Mouse (Mus musculus): ENCODE measurements around the gene Ccdc51. TPM values are rescaled to one million over a fixed set of nuclear protein-coding genes. Genes with fewer than 3 reads are reported as not detected.

Ccdc51 gene
- polyA plus RNA-seq, 1 experiment from 2014 or later, result 13.4 TPM

DNA sequence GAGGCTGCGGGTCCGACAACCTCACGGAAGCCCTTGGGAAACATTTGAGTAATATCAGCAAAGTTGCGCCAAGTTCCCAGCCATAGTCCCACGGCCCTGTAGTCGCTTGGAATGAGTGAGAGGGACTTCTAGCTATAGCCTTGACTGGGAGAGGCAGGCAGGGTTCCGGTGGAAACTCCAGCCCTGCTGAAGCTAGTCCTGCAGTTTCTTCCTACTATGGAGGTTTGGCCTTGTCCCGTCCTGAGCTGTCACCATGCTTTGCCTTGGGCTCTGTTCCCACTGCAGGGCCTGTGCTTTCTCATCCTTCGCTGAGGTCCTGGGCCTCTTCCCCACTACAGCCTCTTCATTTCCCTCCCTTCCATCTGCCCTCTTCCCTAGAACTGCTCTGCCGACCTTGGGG lies 33.9 kb downstream of the Ccdc51 start:
- no peak overlapping the region for H3K4me2 ChIP-seq (ENCODE audit: low read depth)
- no peaks in the 10 kb centered on the region for H3K9me3 ChIP-seq (ENCODE audit: control insufficient read depth, low read length)
- H3K27ac ChIP-seq (ENCODE audit: low read depth, low read length), result no peak overlapping the region
- 95% methylated on average over 10 of the region's 10 CpGs for WGBS
- H3K9ac ChIP-seq (ENCODE audit: low read length), result no peak overlapping the region
- peaks cover 36% of the 10 kb centered on the region for H3K36me3 ChIP-seq (ENCODE audit: control insufficient read depth, insufficient read depth, low read length)
- no peaks in the 10 kb centered on the region for H3K4me1 ChIP-seq (ENCODE audit: control insufficient read depth, insufficient read depth, low read length)
- H3K4me3 ChIP-seq (ENCODE audit: low read depth, low read length), result no peak overlapping the region
- H3K27me3 ChIP-seq (ENCODE audit: control insufficient read depth, insufficient read depth, low read length), result no peaks in the 10 kb centered on the region
- no peak for DNase-seq (ENCODE audit: low spot score)
- ATAC-seq (ENCODE audit: insufficient read depth, low FRiP score, low TSS enrichment), result no peak

DNA sequence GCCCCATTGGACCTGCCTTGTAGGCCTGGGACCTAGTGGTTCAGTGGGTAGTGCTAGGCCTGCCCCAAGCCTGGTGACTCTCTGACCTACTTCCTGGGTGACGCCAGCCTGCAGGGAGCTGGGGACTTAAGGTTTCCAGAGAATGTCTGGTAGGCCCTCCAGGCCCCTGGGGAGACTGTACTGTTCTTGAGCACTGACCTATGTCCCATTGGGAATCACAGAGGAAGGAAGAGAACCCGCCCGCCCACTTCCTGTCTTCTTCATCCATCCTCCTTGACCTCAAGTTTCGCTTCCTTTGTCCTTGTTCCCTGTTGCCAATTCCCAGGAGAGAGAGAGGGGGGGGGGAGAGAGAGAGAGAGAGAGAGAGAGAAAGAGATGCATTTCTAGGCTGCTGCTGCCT lies 35.8 kb downstream of the Ccdc51 start:
- ATAC-seq (ENCODE audit: insufficient read depth, low FRiP score, low TSS enrichment) (no peak), DNase-seq (ENCODE audit: low spot score) (no peak)
- Histone ChIP-seq H3K36me3 (ENCODE audit: control insufficient read depth, insufficient read depth, low read length) (peaks cover 30% of the 10 kb centered on the region), H3K27ac (ENCODE audit: low read depth, low read length) (no peak overlapping the region), H3K4me1 (ENCODE audit: control insufficient read depth, insufficient read depth, low read length) (no peaks in the 10 kb centered on the region), H3K9ac (ENCODE audit: low read length) (no peak overlapping the region), H3K27me3 (ENCODE audit: control insufficient read depth, insufficient read depth, low read length) (no peaks in the 10 kb centered on the region), H3K4me2 (ENCODE audit: low read depth) (no peak overlapping the region), H3K4me3 (ENCODE audit: low read depth, low read length) (no peak overlapping the region), H3K9me3 (ENCODE audit: control insufficient read depth, low read length) (no peaks in the 10 kb centered on the region)
- WGBS, result 92% methylated on average over 4 of the region's 4 CpGs

DNA sequence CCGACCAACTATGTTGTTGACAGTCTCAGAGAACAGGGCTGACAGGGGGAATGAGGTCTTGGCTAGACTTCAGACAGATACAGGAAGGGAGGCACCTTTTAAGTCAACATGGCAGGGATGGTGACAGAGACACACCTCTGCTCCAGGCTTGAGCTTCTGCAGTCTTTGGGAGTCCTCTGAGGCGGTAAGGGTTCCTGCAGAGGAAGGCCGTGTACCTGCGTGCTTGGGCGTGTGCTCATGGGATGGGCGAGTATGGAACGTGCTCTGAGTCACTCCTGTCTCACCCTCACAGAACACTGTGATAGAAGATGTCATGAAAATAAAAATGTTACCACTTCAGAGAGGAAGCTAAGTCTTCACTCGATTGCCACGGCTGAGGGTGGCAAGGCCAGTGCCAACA lies 37.3 kb downstream of the Ccdc51 start:
- no peaks in the 10 kb centered on the region for H3K4me1 ChIP-seq (ENCODE audit: control insufficient read depth, insufficient read depth, low read length)
- H3K9ac ChIP-seq (ENCODE audit: low read length), result no peak overlapping the region
- DNase-seq (ENCODE audit: low spot score), result no peak
- no peak overlapping the region for H3K27ac ChIP-seq (ENCODE audit: low read depth, low read length)
- no peaks in the 10 kb centered on the region for H3K9me3 ChIP-seq (ENCODE audit: control insufficient read depth, low read length)
- H3K27me3 ChIP-seq (ENCODE audit: control insufficient read depth, insufficient read depth, low read length), result no peaks in the 10 kb centered on the region
- WGBS, result 92% methylated on average over 9 of the region's 9 CpGs
- no peak overlapping the region for H3K4me2 ChIP-seq (ENCODE audit: low read depth)
- ATAC-seq (ENCODE audit: insufficient read depth, low FRiP score, low TSS enrichment), result no peak
- H3K4me3 ChIP-seq (ENCODE audit: low read depth, low read length), result no peak overlapping the region
- peaks cover 25% of the 10 kb centered on the region for H3K36me3 ChIP-seq (ENCODE audit: control insufficient read depth, insufficient read depth, low read length)

DNA sequence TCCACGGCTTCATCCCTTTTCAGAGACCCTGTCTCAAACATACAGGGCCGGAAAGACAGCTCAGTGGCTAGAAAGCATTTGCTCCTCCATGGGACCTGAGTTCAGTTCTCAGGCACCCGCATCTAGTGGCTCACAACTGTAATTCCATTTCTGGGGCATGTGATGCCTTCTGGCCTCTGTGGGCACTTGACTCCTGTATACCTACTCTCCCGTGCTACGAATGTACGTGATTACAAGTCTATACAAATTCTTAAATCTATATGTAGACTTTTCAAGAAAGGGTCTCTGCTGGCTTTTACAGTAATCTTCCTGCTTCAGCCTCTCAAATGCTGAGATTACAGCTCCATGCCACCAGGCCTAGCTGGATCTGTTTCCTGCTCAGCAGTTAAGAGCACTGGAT lies 38.7 kb downstream of the Ccdc51 start:
- 93% methylated on average over 6 of the region's 6 CpGs for WGBS
- no peak for DNase-seq (ENCODE audit: low spot score)
- no peaks in the 10 kb centered on the region for H3K4me1 ChIP-seq (ENCODE audit: control insufficient read depth, insufficient read depth, low read length)

DNA sequence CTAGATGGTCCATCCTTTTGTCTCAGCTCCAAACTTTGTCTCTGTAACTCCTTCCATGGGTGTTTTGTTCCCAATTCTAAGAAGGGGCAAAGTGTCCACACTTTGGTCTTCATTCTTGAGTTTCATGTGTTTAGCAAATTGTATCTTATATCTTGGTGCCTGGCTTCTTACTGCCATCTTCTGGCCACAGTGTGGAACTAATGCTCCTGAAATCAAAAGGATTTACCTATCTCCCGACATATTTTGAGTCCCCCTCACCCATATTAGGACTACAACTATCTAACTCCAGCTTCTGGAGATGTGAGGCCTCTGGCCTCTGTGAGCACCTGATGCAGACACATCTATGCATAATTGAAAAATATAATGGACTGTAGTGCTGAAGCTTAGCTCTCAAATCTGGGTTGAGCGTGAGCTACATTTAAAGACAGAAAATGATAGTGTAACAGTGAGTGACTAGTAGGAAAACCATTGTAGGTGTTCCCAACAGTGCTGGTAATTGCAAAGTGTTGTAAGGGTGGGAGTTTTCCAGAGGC lies 40.3 kb downstream of the Ccdc51 start:
- WGBS, result 52% methylated on average over 2 of the region's 2 CpGs
- no peaks in the 10 kb centered on the region for H3K9me3 ChIP-seq (ENCODE audit: control insufficient read depth, low read length)
- DNase-seq (ENCODE audit: low spot score) (no peak), ATAC-seq (ENCODE audit: insufficient read depth, low FRiP score, low TSS enrichment) (no peak)
- no peak overlapping the region for H3K9ac ChIP-seq (ENCODE audit: low read length)
- no peak overlapping the region for H3K4me2 ChIP-seq (ENCODE audit: low read depth)
- H3K4me1 ChIP-seq (ENCODE audit: control insufficient read depth, insufficient read depth, low read length), result no peaks in the 10 kb centered on the region
- H3K27me3 ChIP-seq (ENCODE audit: control insufficient read depth, insufficient read depth, low read length), result no peaks in the 10 kb centered on the region
- H3K4me3 ChIP-seq (ENCODE audit: low read depth, low read length), result no peak overlapping the region
- H3K36me3 ChIP-seq (ENCODE audit: control insufficient read depth, insufficient read depth, low read length), result peaks cover 9% of the 10 kb centered on the region
- no peak overlapping the region for H3K27ac ChIP-seq (ENCODE audit: low read depth, low read length)

More for the DNA sequence above, 38.7 kb downstream of the Ccdc51 start:
- H3K27me3 ChIP-seq (ENCODE audit: control insufficient read depth, insufficient read depth, low read length), result no peaks in the 10 kb centered on the region
- no peak overlapping the region for H3K4me2 ChIP-seq (ENCODE audit: low read depth)
- H3K4me3 ChIP-seq (ENCODE audit: low read depth, low read length), result no peak overlapping the region
- H3K27ac ChIP-seq (ENCODE audit: low read depth, low read length), result no peak overlapping the region
- no peak overlapping the region for H3K9ac ChIP-seq (ENCODE audit: low read length)
- no peak for ATAC-seq (ENCODE audit: insufficient read depth, low FRiP score, low TSS enrichment)
- H3K9me3 ChIP-seq (ENCODE audit: control insufficient read depth, low read length), result no peaks in the 10 kb centered on the region
- peaks cover 16% of the 10 kb centered on the region for H3K36me3 ChIP-seq (ENCODE audit: control insufficient read depth, insufficient read depth, low read length)

DNA sequence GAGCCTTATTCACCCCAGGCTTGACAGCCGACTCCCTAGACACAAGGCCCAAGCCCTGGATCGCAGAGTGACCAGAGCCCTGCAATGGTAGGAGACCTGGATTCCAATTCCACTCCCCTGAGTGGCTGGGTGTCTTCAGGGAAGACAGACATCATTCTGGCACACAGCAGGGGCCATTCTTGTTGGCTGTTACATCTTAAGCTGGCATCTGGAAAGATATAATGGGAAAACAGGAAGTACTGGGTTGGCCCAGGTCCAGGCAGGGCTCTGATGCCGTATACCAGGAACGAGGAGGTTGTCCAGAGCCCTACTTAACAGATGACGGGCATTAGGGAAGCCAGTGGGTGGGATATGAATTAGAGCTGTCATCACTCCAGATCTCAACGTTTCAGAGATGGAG lies 41.0 kb downstream of the Ccdc51 start:
- H3K36me3 ChIP-seq (ENCODE audit: control insufficient read depth, insufficient read depth, low read length), result peaks cover 3% of the 10 kb centered on the region
- H3K4me1 ChIP-seq (ENCODE audit: control insufficient read depth, insufficient read depth, low read length), result no peaks in the 10 kb centered on the region
- H3K4me2 ChIP-seq (ENCODE audit: low read depth), result no peak overlapping the region
- no peak for ATAC-seq (ENCODE audit: insufficient read depth, low FRiP score, low TSS enrichment)
- no peaks in the 10 kb centered on the region for H3K27me3 ChIP-seq (ENCODE audit: control insufficient read depth, insufficient read depth, low read length)
- H3K9me3 ChIP-seq (ENCODE audit: control insufficient read depth, low read length), result no peaks in the 10 kb centered on the region
- no peak overlapping the region for H3K9ac ChIP-seq (ENCODE audit: low read length)
- WGBS, result 73% methylated on average over 6 of the region's 6 CpGs
- DNase-seq (ENCODE audit: low spot score), result no peak
- H3K27ac ChIP-seq (ENCODE audit: low read depth, low read length), result no peak overlapping the region
- H3K4me3 ChIP-seq (ENCODE audit: low read depth, low read length), result no peak overlapping the region

DNA sequence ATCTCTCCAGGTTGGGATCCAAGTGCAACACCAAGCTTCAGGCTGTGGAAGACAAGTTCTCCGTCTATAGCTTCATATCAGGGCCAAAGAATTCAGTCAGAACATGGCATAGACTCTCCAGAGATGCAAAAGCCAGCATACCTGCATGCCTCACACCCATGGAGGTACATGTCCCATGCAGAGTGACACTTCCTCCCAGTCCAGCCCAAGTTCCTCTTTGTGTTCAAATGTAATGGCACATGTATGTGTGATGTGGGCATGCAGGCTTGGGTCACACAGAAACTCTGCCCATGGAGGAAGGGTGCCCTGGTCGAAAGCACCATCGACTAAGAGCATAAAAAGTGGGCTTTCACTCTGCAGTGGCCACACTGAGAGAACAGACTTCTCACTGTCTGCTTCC lies 41.9 kb downstream of the Ccdc51 start:
- 91% methylated on average over 3 of the region's 3 CpGs for WGBS
- H3K36me3 ChIP-seq (ENCODE audit: control insufficient read depth, insufficient read depth, low read length), result no peaks in the 10 kb centered on the region
- no peak for ATAC-seq (ENCODE audit: insufficient read depth, low FRiP score, low TSS enrichment)

DNA sequence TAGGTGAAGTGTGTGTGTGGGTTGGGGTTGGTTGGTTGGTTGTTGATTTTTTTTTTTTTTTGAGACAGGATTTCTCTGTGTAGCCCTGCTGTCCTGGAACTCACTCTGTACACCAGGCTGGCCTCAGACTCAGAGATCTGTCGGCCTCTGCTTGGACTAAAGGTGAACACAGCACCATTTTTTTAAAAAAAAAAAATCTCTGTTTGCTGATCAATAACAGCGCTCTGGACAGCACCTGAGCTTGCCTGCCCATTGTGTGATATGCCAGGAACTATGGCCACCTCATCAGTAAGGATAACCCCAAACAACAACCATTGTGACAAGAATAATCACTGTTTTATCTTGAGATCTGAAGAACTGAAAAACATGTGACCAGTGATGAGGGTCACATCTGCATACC lies 42.8 kb downstream of the Ccdc51 start:
- Histone ChIP-seq H3K9ac (ENCODE audit: low read length) (no peak overlapping the region), H3K9me3 (ENCODE audit: control insufficient read depth, low read length) (no peaks in the 10 kb centered on the region), H3K36me3 (ENCODE audit: control insufficient read depth, insufficient read depth, low read length) (no peaks in the 10 kb centered on the region), H3K4me2 (ENCODE audit: low read depth) (no peak overlapping the region), H3K4me1 (ENCODE audit: control insufficient read depth, insufficient read depth, low read length) (no peaks in the 10 kb centered on the region), H3K27me3 (ENCODE audit: control insufficient read depth, insufficient read depth, low read length) (no peaks in the 10 kb centered on the region), H3K4me3 (ENCODE audit: low read depth, low read length) (no peak overlapping the region), H3K27ac (ENCODE audit: low read depth, low read length) (no peak overlapping the region)
- 80% methylated on average over 2 of the region's 2 CpGs for WGBS
- ATAC-seq (ENCODE audit: insufficient read depth, low FRiP score, low TSS enrichment) (no peak), DNase-seq (ENCODE audit: low spot score) (no peak)

More for the DNA sequence above, 41.9 kb downstream of the Ccdc51 start:
- H3K9ac ChIP-seq (ENCODE audit: low read length), result no peak overlapping the region
- no peak for DNase-seq (ENCODE audit: low spot score)
- no peak overlapping the region for H3K4me3 ChIP-seq (ENCODE audit: low read depth, low read length)
- no peaks in the 10 kb centered on the region for H3K27me3 ChIP-seq (ENCODE audit: control insufficient read depth, insufficient read depth, low read length)
- no peaks in the 10 kb centered on the region for H3K4me1 ChIP-seq (ENCODE audit: control insufficient read depth, insufficient read depth, low read length)
- no peaks in the 10 kb centered on the region for H3K9me3 ChIP-seq (ENCODE audit: control insufficient read depth, low read length)
- H3K4me2 ChIP-seq (ENCODE audit: low read depth), result no peak overlapping the region
- no peak overlapping the region for H3K27ac ChIP-seq (ENCODE audit: low read depth, low read length)

DNA sequence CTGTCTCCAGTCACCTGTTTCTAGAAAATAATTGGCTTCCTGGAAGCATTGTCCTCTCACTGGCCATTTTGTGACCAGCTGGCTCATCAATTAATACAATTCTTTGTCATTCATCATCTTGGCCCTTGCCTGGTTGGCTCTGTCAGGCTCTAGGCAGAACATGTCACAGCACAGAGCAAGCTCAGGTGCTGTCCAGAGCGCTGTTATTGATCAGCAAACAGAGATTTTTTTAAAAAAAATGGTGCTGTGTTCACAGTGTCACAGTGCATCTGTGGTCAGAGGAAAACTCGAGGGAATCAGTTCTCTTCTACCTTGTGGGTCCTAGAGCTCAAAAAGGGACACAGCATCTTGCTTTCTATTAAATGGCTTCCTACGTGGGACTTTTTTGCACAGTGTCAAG lies 43.2 kb downstream of the Ccdc51 start:
- ATAC-seq (ENCODE audit: insufficient read depth, low FRiP score, low TSS enrichment) (no peak), DNase-seq (ENCODE audit: low spot score) (no peak)
- H3K36me3 ChIP-seq (ENCODE audit: control insufficient read depth, insufficient read depth, low read length), result no peaks in the 10 kb centered on the region
- H3K9me3 ChIP-seq (ENCODE audit: control insufficient read depth, low read length), result no peaks in the 10 kb centered on the region
- H3K27ac ChIP-seq (ENCODE audit: low read depth, low read length), result no peak overlapping the region
- 68% methylated on average over 3 of the region's 3 CpGs for WGBS
- no peak overlapping the region for H3K4me2 ChIP-seq (ENCODE audit: low read depth)
- no peaks in the 10 kb centered on the region for H3K27me3 ChIP-seq (ENCODE audit: control insufficient read depth, insufficient read depth, low read length)
- H3K4me1 ChIP-seq (ENCODE audit: control insufficient read depth, insufficient read depth, low read length), result no peaks in the 10 kb centered on the region
- no peak overlapping the region for H3K9ac ChIP-seq (ENCODE audit: low read length)
- H3K4me3 ChIP-seq (ENCODE audit: low read depth, low read length), result no peak overlapping the region

Data from neural tube, embryonic 11.5 days (tissue).